Mouse (Mus musculus): ENCODE results near the gene Pdpk1.

GRCm38 (mm10) chr17:24174259-24174658 is 23.5 kb upstream of the Pdpk1 start:
- TF ChIP-seq EP300 (IDR thresholded peaks at IDR 0.05) (no peak), CTCF (IDR thresholded peaks at IDR 0.05) (no peak)
